Mouse (Mus musculus): ENCODE results near the gene Zfp574. TPM values are rescaled to one million over a fixed set of nuclear protein-coding genes. Genes with fewer than 3 reads are reported as not detected.

Zfp574 gene
- polyA plus RNA-seq, 1 experiment from 2014 or later: 31.6 TPM

- 92% methylated on average over 3 of the region's 3 CpGs for WGBS
- no peaks in the 10 kb centered on the region for H3K9me3 ChIP-seq (replicated peaks)
- H3K27ac ChIP-seq (replicated peaks): no peak overlapping the region
- no peaks in the 10 kb centered on the region for H3K27me3 ChIP-seq (replicated peaks)
- H3K36me3 ChIP-seq: peaks cover 83% of the 10 kb centered on the region
- H3K9ac ChIP-seq (replicated peaks): no peak overlapping the region
- H3K4me1 ChIP-seq: no peaks in the 10 kb centered on the region
- H3K4me3 ChIP-seq (replicated peaks): no peak overlapping the region
- H3K4me2 ChIP-seq: no peak overlapping the region
- ATAC-seq (ENCODE audit: low FRiP score): no peak
Observed at GRCm38 (mm10) chr7:25052587-25052986, 19.8 kb upstream of the Zfp574 start.

GRCm38 (mm10) chr7:25056951-25057350 is 15.4 kb upstream of the Zfp574 start:
- H3K27me3 ChIP-seq (replicated peaks): no peaks in the 10 kb centered on the region
- H3K4me1 ChIP-seq: no peaks in the 10 kb centered on the region
- H3K4me2 ChIP-seq: no peak overlapping the region
- no peak overlapping the region for H3K4me3 ChIP-seq (replicated peaks)
- H3K27ac ChIP-seq (replicated peaks): no peak overlapping the region
- WGBS: 83% methylated on average over 4 of the region's 4 CpGs
- peaks cover 91% of the 10 kb centered on the region for H3K36me3 ChIP-seq
- H3K9ac ChIP-seq (replicated peaks): no peak overlapping the region
- H3K9me3 ChIP-seq (replicated peaks): no peaks in the 10 kb centered on the region
- no peak for ATAC-seq (ENCODE audit: low FRiP score)

- no peaks in the 10 kb centered on the region for H3K4me1 ChIP-seq
- no peak overlapping the region for H3K4me3 ChIP-seq (replicated peaks)
- no peaks in the 10 kb centered on the region for H3K27me3 ChIP-seq (replicated peaks)
- ATAC-seq (ENCODE audit: low FRiP score): no peak
- H3K9me3 ChIP-seq (replicated peaks): no peaks in the 10 kb centered on the region
- H3K9ac ChIP-seq (replicated peaks): no peak overlapping the region
- no peak overlapping the region for H3K4me2 ChIP-seq
- peaks cover 89% of the 10 kb centered on the region for H3K36me3 ChIP-seq
- 95% methylated on average over 5 of the region's 5 CpGs for WGBS
- no peak overlapping the region for H3K27ac ChIP-seq (replicated peaks)
Observed at GRCm38 (mm10) chr7:25057888-25058287, 14.5 kb upstream of the Zfp574 start.

- peak; percentile 6; the same call in 1 of the 2 replicates for ATAC-seq (ENCODE audit: low FRiP score)
- no peak overlapping the region for H3K4me3 ChIP-seq (replicated peaks)
- no peak overlapping the region for H3K4me2 ChIP-seq
- peaks cover 89% of the 10 kb centered on the region for H3K36me3 ChIP-seq
- 91% methylated on average over 8 of the region's 8 CpGs for WGBS
- H3K9ac ChIP-seq (replicated peaks): no peak overlapping the region
- no peaks in the 10 kb centered on the region for H3K9me3 ChIP-seq (replicated peaks)
- no peaks in the 10 kb centered on the region for H3K4me1 ChIP-seq
- no peak overlapping the region for H3K27ac ChIP-seq (replicated peaks)
- no peaks in the 10 kb centered on the region for H3K27me3 ChIP-seq (replicated peaks)
Observed at GRCm38 (mm10) chr7:25058394-25058793, 14.0 kb upstream of the Zfp574 start.

- peak; percentile 13; the same call in 1 of the 2 replicates for ATAC-seq (ENCODE audit: low FRiP score)
- H3K27me3 ChIP-seq (replicated peaks): no peaks in the 10 kb centered on the region
- no peak overlapping the region for H3K4me2 ChIP-seq
- H3K9me3 ChIP-seq (replicated peaks): no peaks in the 10 kb centered on the region
- no peak overlapping the region for H3K4me3 ChIP-seq (replicated peaks)
- no peak overlapping the region for H3K27ac ChIP-seq (replicated peaks)
- peaks cover 92% of the 10 kb centered on the region for H3K36me3 ChIP-seq
- WGBS: 89% methylated on average over 14 of the region's 14 CpGs
- no peaks in the 10 kb centered on the region for H3K4me1 ChIP-seq
- H3K9ac ChIP-seq (replicated peaks): no peak overlapping the region
Observed at GRCm38 (mm10) chr7:25058836-25059235, 13.5 kb upstream of the Zfp574 start.

GRCm38 (mm10) chr7:25063346-25063745 is 9.0 kb upstream of the Zfp574 start:
- 92% methylated on average over 6 of the region's 6 CpGs for WGBS
- Histone ChIP-seq H3K27ac (replicated peaks) (no peak overlapping the region), H3K9me3 (replicated peaks) (no peaks in the 10 kb centered on the region), H3K4me2 (no peak overlapping the region), H3K4me1 (peaks cover 6% of the 10 kb centered on the region), H3K4me3 (replicated peaks) (no peak overlapping the region), H3K27me3 (replicated peaks) (no peaks in the 10 kb centered on the region), H3K36me3 (peaks cover 92% of the 10 kb centered on the region), H3K9ac (replicated peaks) (no peak overlapping the region)
- ATAC-seq (ENCODE audit: low FRiP score): no peak

- H3K4me1 ChIP-seq: peaks cover 11% of the 10 kb centered on the region
- 90% methylated on average over 8 of the region's 8 CpGs for WGBS
- H3K27ac ChIP-seq (replicated peaks): no peak overlapping the region
- no peak overlapping the region for H3K4me2 ChIP-seq
- H3K36me3 ChIP-seq: peaks cover 87% of the 10 kb centered on the region
- H3K27me3 ChIP-seq (replicated peaks): no peaks in the 10 kb centered on the region
- no peak for ATAC-seq (ENCODE audit: low FRiP score)
- no peak overlapping the region for H3K4me3 ChIP-seq (replicated peaks)
- no peak overlapping the region for H3K9ac ChIP-seq (replicated peaks)
- H3K9me3 ChIP-seq (replicated peaks): no peaks in the 10 kb centered on the region
Observed at GRCm38 (mm10) chr7:25063900-25064299, 8.5 kb upstream of the Zfp574 start.

- WGBS: 85% methylated on average over 7 of the region's 7 CpGs
- Histone ChIP-seq H3K4me2 (no peak overlapping the region), H3K4me1 (peaks cover 42% of the 10 kb centered on the region), H3K9ac (replicated peaks) (no peak overlapping the region), H3K36me3 (peaks cover 58% of the 10 kb centered on the region), H3K27ac (replicated peaks) (no peak overlapping the region), H3K27me3 (replicated peaks) (no peaks in the 10 kb centered on the region), H3K9me3 (replicated peaks) (no peaks in the 10 kb centered on the region), H3K4me3 (replicated peaks) (no peak overlapping the region)
- ATAC-seq (ENCODE audit: low FRiP score): no peak
Observed at GRCm38 (mm10) chr7:25067338-25067737, 5.0 kb upstream of the Zfp574 start.

GRCm38 (mm10) chr7:25067909-25068656 is 4.3 kb upstream of the Zfp574 start:
- Histone ChIP-seq H3K4me1 (peaks cover 43% of the 10 kb centered on the region), H3K27ac (replicated peaks) (no peak overlapping the region), H3K9ac (replicated peaks) (no peak overlapping the region), H3K36me3 (peaks cover 50% of the 10 kb centered on the region), H3K4me2 (peak overlapping the region; percentile 86), H3K9me3 (replicated peaks) (no peaks in the 10 kb centered on the region), H3K27me3 (replicated peaks) (no peaks in the 10 kb centered on the region), H3K4me3 (replicated peaks) (no peak overlapping the region)
- WGBS: 74% methylated on average over 22 of the region's 22 CpGs
- ATAC-seq (ENCODE audit: low FRiP score): no peak

GRCm38 (mm10) chr7:25068724-25069123 is 3.6 kb upstream of the Zfp574 start:
- no peaks in the 10 kb centered on the region for H3K27me3 ChIP-seq (replicated peaks)
- WGBS: 0% methylated on average over 2 of the region's 2 CpGs
- peaks cover 49% of the 10 kb centered on the region for H3K4me1 ChIP-seq
- peak overlapping the region; percentile 86 for H3K4me2 ChIP-seq
- no peak overlapping the region for H3K27ac ChIP-seq (replicated peaks)
- ATAC-seq (ENCODE audit: low FRiP score): no peak
- no peaks in the 10 kb centered on the region for H3K9me3 ChIP-seq (replicated peaks)
- no peak overlapping the region for H3K4me3 ChIP-seq (replicated peaks)
- H3K9ac ChIP-seq (replicated peaks): no peak overlapping the region
- peaks cover 44% of the 10 kb centered on the region for H3K36me3 ChIP-seq

- H3K9ac ChIP-seq (replicated peaks): peak overlapping the region; percentile 92
- peaks cover 6% of the 10 kb centered on the region for H3K36me3 ChIP-seq
- peak overlapping the region; percentile 95 for H3K27ac ChIP-seq (replicated peaks)
- H3K4me1 ChIP-seq: peaks cover 63% of the 10 kb centered on the region
- H3K4me2 ChIP-seq: peak overlapping the region; percentile 86
- H3K4me3 ChIP-seq (replicated peaks): peak overlapping the region; percentile 78
- 1% methylated on average over 24 of the region's 33 CpGs for WGBS
- no peaks in the 10 kb centered on the region for H3K9me3 ChIP-seq (replicated peaks)
- peak; percentile 39 for ATAC-seq (ENCODE audit: low FRiP score)
- no peaks in the 10 kb centered on the region for H3K27me3 ChIP-seq (replicated peaks)
Observed at GRCm38 (mm10) chr7:25072716-25073390, 486 bp downstream of the Zfp574 start.

- Histone ChIP-seq H3K27ac (replicated peaks) (peak overlapping the region; percentile 95), H3K4me1 (peaks cover 63% of the 10 kb centered on the region), H3K9me3 (replicated peaks) (no peaks in the 10 kb centered on the region), H3K4me2 (peak overlapping the region; percentile 86), H3K36me3 (no peaks in the 10 kb centered on the region), H3K9ac (replicated peaks) (no peak overlapping the region), H3K27me3 (replicated peaks) (no peaks in the 10 kb centered on the region), H3K4me3 (replicated peaks) (no peak overlapping the region)
- no peak for ATAC-seq (ENCODE audit: low FRiP score)
- WGBS: 81% methylated on average over 8 of the region's 8 CpGs
Observed at GRCm38 (mm10) chr7:25073924-25074323, 1.6 kb downstream of the Zfp574 start.

Data from neural tube, embryonic 15.5 days (tissue).